Mouse (Mus musculus) midbrain, embryonic 14.5 days (tissue): Measurements from ENCODE around the gene Ntan1. TPM values are rescaled to one million over a fixed set of nuclear protein-coding genes. Genes with fewer than 3 reads are reported as not detected.
A peak's percentile ranks its signal among the peaks of the same experiment; 100 is the strongest.
"Not testable (repeated sequence)": the region's sequence is repeated elsewhere in the genome, so short reads cannot be mapped to it uniquely, and the experiment has no call there.

Experiments
- ATAC-seq: fragments of 200-750 bp; cut with Nextera tagmentation; 2 replicates; pipeline ENCODE4 v1.8.0; 2017; ENCODE audit warnings: moderate number of reproducible peaks, moderate library complexity; ENCODE audit not compliant: low FRiP score, low TSS enrichment
- DNase-seq: peaks from one replicate; pipeline ENCODE4 v3.0.0-alpha.2; 2015
- H3K27ac ChIP-seq: fragments of 300-500 bp; sonication (generic); replicated peaks from 2 replicates; pipeline ENCODE4 v1.5.1; 2014; ENCODE audit warnings: mild to moderate bottlenecking, low read depth, low read length, moderate library complexity
- H3K27me3 ChIP-seq: fragments of 300-500 bp; sonication (generic); 2 replicates; pipeline ENCODE4 v1.6.1; 2014; ENCODE audit warnings: low read length, control low read depth, mixed read lengths; ENCODE audit not compliant: control insufficient read depth, insufficient read depth
- H3K36me3 ChIP-seq: fragments of 300-500 bp; sonication (generic); 2 replicates; pipeline ENCODE4 v1.6.1; 2014; ENCODE audit warnings: low read length, control low read depth; ENCODE audit not compliant: control insufficient read depth, insufficient read depth
- H3K4me1 ChIP-seq: fragments of 300-500 bp; sonication (generic); 2 replicates; pipeline ENCODE4 v1.6.1; 2014; ENCODE audit warnings: mild to moderate bottlenecking, antibody characterized with exemption, low read length, control low read depth; ENCODE audit not compliant: control insufficient read depth, insufficient read depth
- H3K4me2 ChIP-seq: fragments of 300-500 bp; sonication (generic); 2 replicates; pipeline ENCODE4 v1.6.1; 2014; ENCODE audit warnings: mild to moderate bottlenecking, low read length, moderate library complexity
- H3K4me3 ChIP-seq: fragments of 300-500 bp; sonication (generic); replicated peaks from 2 replicates; pipeline ENCODE4 v1.5.1; 2014; ENCODE audit warnings: low read depth, low read length
- H3K9ac ChIP-seq: fragments of 300-500 bp; sonication (generic); replicated peaks from 2 replicates; pipeline ENCODE4 v1.6.1; 2014; ENCODE audit warnings: mild to moderate bottlenecking, low read length, moderate library complexity
- H3K9me3 ChIP-seq: fragments of 300-500 bp; sonication (generic); 2 replicates; pipeline ENCODE4 v1.6.1; 2016; ENCODE audit warnings: low read length, control low read depth, mixed read lengths; ENCODE audit not compliant: control insufficient read depth
- WGBS: fragments of 180-500 bp; shearing (Covaris S2); extraction: QIAGEN DNeasy Blood & Tissue Kit; methylation state at CpG from one replicate; pipeline ENCODE4 v1.1.7; 2014; 5-methylcytosine and 5-hydroxymethylcytosine counted together
- polyA plus RNA-seq: library from polyadenylated mRNA; unstranded; fragments of >200 nt; fragmentation: Nextera tagmentation; extraction: Ambion mirVana; gene quantifications from 2 replicates; pipeline ENCODE4 v1.2.1, GENCODE M21; 2014

Ntan1 gene
- polyA plus RNA-seq, 1 experiment from 2014 or later, result 213 TPM

DNA sequence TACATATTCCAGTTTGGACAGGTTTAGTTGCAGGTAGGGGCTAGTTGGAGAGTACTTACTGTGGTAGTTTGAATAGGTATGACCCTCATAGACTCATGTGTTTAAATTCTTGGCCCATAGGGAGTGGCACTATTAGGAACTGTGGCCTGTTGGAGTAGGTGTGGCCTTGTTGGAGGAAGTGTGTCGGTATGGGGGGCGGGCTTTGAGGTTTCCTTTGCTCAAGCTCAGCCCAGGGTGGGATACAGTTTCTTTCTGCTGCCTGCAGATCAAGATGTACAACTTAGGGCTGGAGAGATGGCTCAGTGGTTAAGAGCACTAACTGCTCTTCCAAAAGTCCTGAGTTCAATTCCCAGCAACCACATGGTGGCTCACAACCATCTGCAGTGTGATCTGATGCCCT lies 25.2 kb upstream of the Ntan1 start:
- not testable (repeated sequence) for H3K27ac ChIP-seq, ATAC-seq, H3K9ac ChIP-seq, H3K4me2 ChIP-seq, H3K27me3 ChIP-seq, DNase-seq, H3K9me3 ChIP-seq, H3K4me1 ChIP-seq, H3K4me3 ChIP-seq
- WGBS, result 96% methylated on average over 2 of the region's 2 CpGs
- peaks cover 93% of the 10 kb centered on the region for H3K36me3 ChIP-seq

DNA sequence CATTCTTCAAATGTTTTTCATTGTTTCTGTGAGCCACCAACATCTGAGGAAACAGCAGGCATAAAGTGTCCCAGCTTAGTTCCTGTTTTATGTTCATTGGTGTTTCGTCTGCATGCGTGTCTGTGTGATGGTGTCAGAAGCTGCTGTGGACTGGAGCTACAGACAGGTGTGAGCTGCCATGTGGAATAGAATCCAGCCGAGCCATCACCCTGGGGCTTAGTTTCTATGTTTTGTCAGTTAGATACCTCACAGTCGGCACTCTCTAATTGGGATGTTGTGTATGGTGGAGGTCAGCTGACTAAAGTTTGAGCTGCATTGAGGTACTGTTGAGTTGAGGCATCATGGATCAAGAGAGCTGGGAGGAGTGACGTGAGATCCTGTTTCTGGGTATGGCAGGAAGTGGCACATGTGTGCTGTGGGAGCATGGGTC lies 21.9 kb upstream of the Ntan1 start:
- WGBS, result 95% methylated on average over 5 of the region's 5 CpGs
- H3K36me3 ChIP-seq, result peaks cover 92% of the 10 kb centered on the region

DNA sequence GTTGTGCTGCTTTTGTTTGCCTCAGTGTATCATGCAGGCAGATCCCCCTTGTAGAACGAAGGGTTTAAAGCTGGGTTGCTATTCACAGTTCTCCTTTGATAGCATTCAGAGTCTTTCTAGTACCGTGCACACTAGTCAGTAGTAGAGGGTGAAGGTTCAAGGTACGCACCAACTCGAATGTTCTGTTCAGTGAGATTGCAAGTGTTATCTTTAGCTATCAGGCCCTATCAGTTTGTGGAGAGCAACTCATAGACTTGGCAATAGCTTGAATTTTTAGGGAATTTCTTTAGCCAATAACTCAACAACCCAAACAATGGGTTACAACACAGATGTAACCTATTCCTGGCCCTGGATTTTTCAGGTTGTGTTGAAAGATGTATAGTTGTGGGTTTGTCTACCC lies 17.4 kb upstream of the Ntan1 start:
- peaks cover 87% of the 10 kb centered on the region for H3K36me3 ChIP-seq
- H3K4me2 ChIP-seq, result no peak overlapping the region
- H3K27ac ChIP-seq, result no peak overlapping the region
- no peaks in the 10 kb centered on the region for H3K27me3 ChIP-seq
- no peak overlapping the region for H3K9ac ChIP-seq
- H3K4me1 ChIP-seq, result no peaks in the 10 kb centered on the region
- DNase-seq, result no peak
- no peak overlapping the region for H3K4me3 ChIP-seq
- ATAC-seq, result no peak
- no peaks in the 10 kb centered on the region for H3K9me3 ChIP-seq
- 97% methylated on average over 4 of the region's 4 CpGs for whole genome bisulfite sequencing

More for the DNA sequence above, 21.9 kb upstream of the Ntan1 start:
- ATAC-seq (no peak), DNase-seq (no peak)
- Histone ChIP-seq H3K4me1 (no peaks in the 10 kb centered on the region), H3K27me3 (no peaks in the 10 kb centered on the region), H3K27ac (no peak overlapping the region), H3K9ac (no peak overlapping the region), H3K9me3 (no peaks in the 10 kb centered on the region), H3K4me3 (no peak overlapping the region), H3K4me2 (no peak overlapping the region)

DNA sequence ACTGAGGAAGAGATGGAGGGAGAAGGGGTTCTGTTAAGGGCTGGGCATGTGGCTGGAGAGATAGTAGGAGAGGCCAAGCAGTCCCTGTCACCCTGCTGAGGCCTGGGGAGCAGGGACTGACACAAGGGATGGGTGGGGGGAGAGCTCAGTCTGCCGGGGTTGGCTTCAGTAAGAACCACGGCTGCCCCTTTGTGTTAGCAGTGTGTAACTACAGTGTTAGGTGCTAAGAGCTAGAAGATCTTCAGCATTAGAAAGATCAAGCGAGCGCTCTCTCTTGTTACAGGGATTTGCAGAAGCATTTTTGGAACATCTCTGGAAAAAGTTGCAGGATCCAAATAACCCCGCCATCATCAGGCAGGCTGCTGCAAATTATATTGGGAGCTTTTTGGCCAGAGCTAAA lies 14.0 kb upstream of the Ntan1 start:
- H3K4me1 ChIP-seq, result no peaks in the 10 kb centered on the region
- H3K4me3 ChIP-seq, result no peak overlapping the region
- DNase-seq (no peak), ATAC-seq (no peak)
- H3K9me3 ChIP-seq, result no peaks in the 10 kb centered on the region
- no peak overlapping the region for H3K9ac ChIP-seq
- 82% methylated on average over 5 of the region's 5 CpGs for WGBS
- H3K4me2 ChIP-seq, result no peak overlapping the region
- no peaks in the 10 kb centered on the region for H3K27me3 ChIP-seq
- peaks cover 90% of the 10 kb centered on the region for H3K36me3 ChIP-seq
- H3K27ac ChIP-seq, result no peak overlapping the region

DNA sequence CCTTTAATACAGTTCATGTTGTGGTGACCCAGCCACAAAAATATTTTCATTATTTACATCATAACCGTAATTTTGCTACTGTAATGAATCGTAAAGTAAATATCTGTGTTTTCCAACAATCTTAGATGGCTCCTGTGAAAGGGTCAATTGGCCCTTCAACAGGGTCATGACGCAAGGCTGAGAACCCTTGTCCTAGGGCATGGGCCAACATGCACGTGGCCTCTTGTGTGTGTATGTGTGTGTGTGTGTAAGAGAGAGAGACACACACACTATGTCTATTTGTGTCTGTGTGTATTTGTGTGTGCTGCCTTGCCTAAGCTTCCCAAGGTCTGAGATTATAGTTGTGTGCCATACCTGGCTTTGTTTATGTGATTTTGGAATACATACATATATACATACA lies 11.0 kb upstream of the Ntan1 start:
- H3K4me1 ChIP-seq, result no peaks in the 10 kb centered on the region

DNA sequence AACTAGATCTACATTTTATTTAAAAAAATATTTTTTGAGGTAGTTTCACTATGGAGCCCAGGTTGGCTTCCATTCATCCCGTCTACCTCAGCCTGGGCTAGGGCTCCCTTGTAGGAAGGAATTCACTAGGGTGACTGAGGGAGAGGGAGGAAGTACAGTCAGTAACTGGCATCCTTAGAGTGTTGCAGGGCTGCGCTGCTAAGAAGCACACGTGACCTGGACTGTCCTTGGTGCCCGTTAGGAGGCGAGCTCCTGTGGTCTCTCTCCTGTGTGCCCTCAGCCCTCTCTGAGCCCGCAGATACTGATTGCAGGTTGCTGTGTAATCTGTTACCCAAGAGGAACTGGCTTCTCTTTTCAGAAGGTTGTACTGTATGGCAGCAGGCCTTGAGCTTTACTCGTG lies 10.2 kb upstream of the Ntan1 start:
- no peaks in the 10 kb centered on the region for H3K27me3 ChIP-seq
- no peaks in the 10 kb centered on the region for H3K9me3 ChIP-seq
- H3K36me3 ChIP-seq, result peaks cover 93% of the 10 kb centered on the region
- ATAC-seq (no peak), DNase-seq (no peak)
- no peak overlapping the region for H3K4me2 ChIP-seq
- no peak overlapping the region for H3K27ac ChIP-seq
- no peaks in the 10 kb centered on the region for H3K4me1 ChIP-seq
- WGBS, result 93% methylated on average over 7 of the region's 7 CpGs
- H3K4me3 ChIP-seq, result no peak overlapping the region
- H3K9ac ChIP-seq, result no peak overlapping the region

More for the DNA sequence above, 11.0 kb upstream of the Ntan1 start:
- DNase-seq, result no peak
- WGBS, result 98% methylated on average over 4 of the region's 4 CpGs
- H3K27ac ChIP-seq, result no peak overlapping the region
- no peak overlapping the region for H3K4me3 ChIP-seq
- H3K27me3 ChIP-seq, result no peaks in the 10 kb centered on the region
- no peaks in the 10 kb centered on the region for H3K9me3 ChIP-seq
- peaks cover 93% of the 10 kb centered on the region for H3K36me3 ChIP-seq
- H3K4me2 ChIP-seq, result no peak overlapping the region
- no peak for ATAC-seq
- no peak overlapping the region for H3K9ac ChIP-seq

DNA sequence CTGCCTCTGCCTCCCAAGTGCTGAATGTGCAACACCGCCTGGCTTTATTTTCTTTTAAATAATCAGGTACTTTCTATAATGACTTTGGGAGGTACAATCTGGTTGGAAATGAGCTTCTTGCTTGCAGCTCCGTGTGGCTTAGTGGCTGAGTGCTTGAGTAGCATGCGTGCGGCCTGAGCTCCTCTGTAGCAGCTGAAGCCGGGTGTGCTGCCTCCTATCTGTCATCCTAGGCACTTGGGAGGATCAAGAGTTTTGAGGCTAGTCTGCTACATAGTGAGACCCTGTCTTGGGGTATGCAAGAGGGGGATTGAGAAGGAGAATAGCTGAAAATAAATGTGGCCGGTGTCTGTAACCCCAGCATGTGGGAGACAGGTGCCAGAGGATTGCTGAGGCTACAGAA lies 6.5 kb upstream of the Ntan1 start:
- Histone ChIP-seq H3K4me3 (no peak overlapping the region), H3K4me2 (no peak overlapping the region), H3K9ac (no peak overlapping the region), H3K9me3 (no peaks in the 10 kb centered on the region), H3K4me1 (no peaks in the 10 kb centered on the region), H3K36me3 (peaks cover 81% of the 10 kb centered on the region), H3K27ac (no peak overlapping the region), H3K27me3 (no peaks in the 10 kb centered on the region)
- WGBS, result 87% methylated on average over 6 of the region's 6 CpGs
- ATAC-seq (no peak), DNase-seq (no peak)

DNA sequence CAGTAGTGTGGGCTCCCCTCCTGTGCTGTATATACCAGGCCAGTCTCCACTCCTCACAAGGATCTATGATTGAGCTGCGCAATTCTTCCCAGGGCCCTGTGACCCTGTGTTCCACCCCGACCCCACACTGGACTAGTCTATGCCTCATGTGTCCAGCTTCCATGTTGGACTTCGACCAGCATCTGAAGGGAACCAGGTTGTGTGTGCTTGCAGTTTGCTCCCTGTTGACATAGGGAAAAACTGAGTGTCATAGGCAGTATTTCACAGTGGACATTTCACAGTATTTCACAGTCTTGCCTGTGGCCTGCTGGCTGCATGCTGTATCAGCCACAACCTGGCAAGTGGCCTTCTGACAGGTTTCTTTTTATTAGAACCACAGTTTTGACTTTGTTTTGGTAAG lies 5.4 kb upstream of the Ntan1 start:
- WGBS, result 93% methylated on average over 3 of the region's 3 CpGs
- peaks cover 72% of the 10 kb centered on the region for H3K36me3 ChIP-seq
- no peak for ATAC-seq

DNA sequence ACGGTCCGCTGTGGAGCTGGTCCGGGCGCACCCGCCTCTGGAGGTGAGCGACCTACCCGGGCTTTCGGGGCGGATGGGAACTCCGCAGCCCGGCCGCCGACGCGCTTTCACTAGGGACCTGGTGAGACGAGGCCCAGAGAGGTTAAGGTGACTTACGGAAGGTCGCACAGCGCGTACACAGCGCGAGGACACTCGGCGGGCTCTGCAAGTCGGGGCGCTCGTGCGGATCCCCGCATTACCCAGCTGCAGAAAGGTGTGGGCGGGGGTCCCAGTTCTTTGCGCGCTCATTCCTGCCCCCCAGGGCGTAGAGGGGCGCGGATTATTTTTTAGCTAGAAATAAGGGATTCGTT lies 724 bp downstream of the Ntan1 start:
- H3K4me3 ChIP-seq, result peak overlapping the region; percentile 78
- H3K27me3 ChIP-seq, result no peaks in the 10 kb centered on the region
- under 1% methylated on average over 36 of the region's 36 CpGs for WGBS
- H3K4me1 ChIP-seq, result peaks cover 15% of the 10 kb centered on the region; the same call in 1 of the 2 replicates
- DNase-seq (no peak), ATAC-seq (peak; percentile 51; the same call in 1 of the 2 replicates)
- H3K9ac ChIP-seq, result peak overlapping the region; percentile 81
- H3K4me2 ChIP-seq, result peak overlapping the region; percentile 71
- no peaks in the 10 kb centered on the region for H3K9me3 ChIP-seq
- H3K27ac ChIP-seq, result peak overlapping the region; percentile 93
- peaks cover 14% of the 10 kb centered on the region for H3K36me3 ChIP-seq

More for the DNA sequence above, 5.4 kb upstream of the Ntan1 start:
- no peak overlapping the region for H3K4me2 ChIP-seq
- no peak overlapping the region for H3K4me3 ChIP-seq
- DNase-seq, result no peak
- 0 out of 2 replicates have a peak, but pooled peaks cover 2% of the 10 kb centered on the region for H3K4me1 ChIP-seq
- no peak overlapping the region for H3K27ac ChIP-seq
- no peak overlapping the region for H3K9ac ChIP-seq
- no peaks in the 10 kb centered on the region for H3K9me3 ChIP-seq
- H3K27me3 ChIP-seq, result no peaks in the 10 kb centered on the region
